Mouse (Mus musculus) frontal cortex, postnatal 25 days (tissue): ENCODE measurements at regions not wholly inside any gene's neighbourhood (a gene's known extent, or its start where the extent isn't known, plus 50 kb on each side); places are given as distances from the start of the nearest gene placed in this dataset.

Experiments
- DNase-seq, 2 experiments: peaks; one replicate each; pipeline ENCODE4 v3.0.0; 2022; ENCODE audit warnings: low spot score in 2 of 2

GRCm38 (mm10) chrX:11567827-11568226 is 240.2 kb downstream of the H2al1j start:
- no peak for DNase-seq

- DNase-seq, result no peak
Observed at GRCm38 (mm10) chrX:11568262-11568661, 240.6 kb downstream of the H2al1j start.

DNA sequence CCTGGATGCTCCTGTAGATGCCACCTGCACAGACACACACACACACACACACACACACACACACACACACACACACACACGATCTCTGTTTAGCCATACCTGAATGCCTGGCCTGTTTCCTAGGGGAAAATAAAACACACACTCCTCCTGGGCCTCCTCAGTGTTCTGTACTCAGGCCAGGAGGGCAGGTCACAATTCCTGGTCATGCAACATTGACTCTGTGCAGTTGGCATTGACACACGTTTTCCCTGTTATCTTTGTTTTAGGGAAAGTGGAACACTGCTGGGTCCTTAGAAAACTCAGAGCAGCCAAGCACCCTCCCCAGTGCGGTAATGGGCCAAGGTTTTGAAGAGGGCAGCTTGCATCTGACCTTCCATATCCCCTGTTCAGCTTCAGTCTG is 246.7 kb downstream of the H2al1j start:
- no peak for DNase-seq

DNA sequence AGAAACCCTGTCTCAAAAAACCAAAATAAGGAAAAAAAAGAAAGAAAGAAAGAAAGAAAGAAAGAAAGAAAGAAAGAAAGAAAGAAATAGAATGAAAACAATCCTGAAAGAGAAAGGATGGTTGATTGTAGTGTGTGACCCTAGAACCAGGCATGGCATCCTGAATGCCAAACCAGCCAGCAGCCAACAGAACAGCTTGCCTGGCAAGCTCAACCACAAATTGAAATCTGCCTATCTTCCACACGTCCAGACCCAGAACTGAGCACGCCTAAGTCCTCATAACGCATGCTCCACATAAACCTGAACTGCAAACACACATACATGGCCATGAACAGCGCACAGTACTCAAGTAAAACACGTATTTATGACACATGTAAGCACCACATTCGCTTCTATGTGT is 247.9 kb downstream of the H2al1j start:
- DNase-seq, result no peak

- no peak for DNase-seq
Observed at GRCm38 (mm10) chrX:11576287-11576686, 248.7 kb downstream of the H2al1j start.

- DNase-seq, result no peak
Observed at GRCm38 (mm10) chrX:11577294-11577693, 249.7 kb downstream of the H2al1j start.

GRCm38 (mm10) chrX:11585353-11585752 is 257.7 kb downstream of the H2al1j start:
- no peak for DNase-seq

- DNase-seq, result no peak
Observed at GRCm38 (mm10) chrX:11591391-11592187, 264.0 kb downstream of the H2al1j start.

GRCm38 (mm10) chrX:11594542-11594941 is 266.9 kb downstream of the H2al1j start:
- DNase-seq, result no peak

DNA sequence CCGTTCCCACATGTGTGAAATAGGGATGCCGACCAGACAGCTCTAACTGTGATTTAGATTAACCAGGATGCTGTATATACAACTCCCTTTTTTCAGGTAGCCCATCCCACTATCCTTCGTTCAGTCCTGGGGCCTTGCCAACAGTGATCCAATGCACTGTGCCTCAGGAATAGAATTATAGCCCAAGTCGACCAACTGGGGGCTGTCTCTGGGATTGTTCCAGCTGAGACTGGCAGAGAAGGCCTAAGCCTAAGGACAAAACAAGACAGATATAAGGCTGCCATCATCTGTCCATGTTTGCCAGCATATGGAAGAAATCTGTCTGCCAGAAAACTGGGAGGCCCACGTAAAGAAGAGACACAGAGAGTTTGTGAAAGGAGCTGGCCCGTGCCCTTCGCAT is 269.9 kb downstream of the H2al1j start:
- no peak for DNase-seq

DNA sequence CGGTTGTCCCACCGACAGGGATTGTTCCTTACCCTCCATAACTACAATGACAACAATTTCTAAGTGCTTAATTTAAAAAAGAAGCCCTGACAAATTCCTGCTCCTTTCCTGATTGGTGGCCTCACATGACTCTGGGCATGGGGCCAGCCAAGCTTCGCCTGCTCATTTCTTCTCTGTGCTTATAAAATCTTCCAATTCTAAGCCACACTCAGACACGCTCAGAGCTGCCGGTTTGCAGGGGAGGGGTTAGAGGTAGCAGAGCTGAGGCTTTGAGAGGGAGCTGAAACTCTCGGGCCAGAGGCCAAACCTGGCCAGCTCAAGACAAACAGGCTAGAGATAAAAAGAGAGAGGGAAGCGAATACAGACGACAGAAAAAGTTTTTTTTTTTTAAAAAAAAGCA is 286.6 kb downstream of the H2al1j start:
- no peak for DNase-seq

DNA sequence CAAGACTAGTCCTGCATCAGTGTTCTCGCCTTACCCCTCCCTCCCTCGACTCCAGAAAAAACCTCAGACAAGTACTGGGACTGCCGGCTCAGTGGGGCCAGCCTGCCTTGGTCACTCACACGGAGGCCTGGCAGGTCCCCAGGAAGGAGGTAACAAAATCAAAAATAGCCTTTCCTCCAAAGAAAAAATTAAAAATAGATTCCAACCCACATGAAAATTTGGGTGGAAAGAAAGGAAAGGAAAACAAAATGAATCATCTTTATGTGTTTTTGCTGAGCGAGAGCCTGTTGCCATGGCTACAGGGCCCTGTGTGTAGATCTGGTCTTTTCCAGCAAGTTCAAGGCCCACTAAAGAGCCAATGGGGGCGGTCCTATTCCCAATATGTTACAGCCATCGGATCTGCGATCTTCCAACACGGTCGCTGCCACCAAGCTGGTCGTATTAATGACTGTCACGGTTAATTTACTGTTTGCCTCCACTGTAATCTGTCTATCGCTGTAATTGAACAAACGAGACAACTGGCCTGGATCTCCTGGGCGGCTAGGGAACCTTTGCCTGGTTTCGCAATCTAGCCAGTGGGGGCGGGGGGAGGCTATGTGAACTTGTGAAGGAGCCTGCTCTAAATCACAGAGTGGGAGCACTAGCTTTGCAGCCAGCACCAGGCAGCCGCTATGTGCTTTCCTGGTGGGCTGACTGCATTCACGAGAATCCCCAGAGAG is 293.6 kb downstream of the H2al1j start:
- DNase-seq, result no peak

DNA sequence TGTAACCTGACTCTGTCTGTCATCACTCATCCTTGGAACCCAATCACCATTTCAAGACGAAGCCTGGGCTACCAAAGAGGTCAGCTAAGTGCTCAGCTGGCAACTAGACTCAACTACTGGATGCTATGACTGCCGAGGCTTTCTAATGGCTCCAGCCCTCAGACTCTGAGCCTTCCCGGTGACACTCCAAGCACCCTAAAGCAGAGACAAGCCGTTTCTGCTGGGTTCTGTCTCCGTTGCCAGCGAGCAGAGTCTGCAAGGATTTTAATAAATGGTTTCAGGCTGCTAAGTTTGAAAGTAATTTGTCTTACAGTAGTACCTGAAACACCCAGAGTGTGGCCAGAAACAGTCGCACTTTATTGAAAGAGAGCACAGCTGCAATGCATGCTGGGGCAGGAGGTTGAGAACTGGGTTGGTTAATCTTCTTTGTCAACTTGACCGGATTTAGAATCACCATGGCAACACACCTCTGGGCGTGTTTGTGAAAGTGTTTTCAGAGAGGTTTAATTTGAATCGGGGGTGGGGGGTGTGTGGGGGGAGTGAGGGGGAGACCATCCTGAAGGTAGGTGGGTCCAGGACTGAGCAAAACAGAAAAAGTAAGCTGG is 298.8 kb downstream of the H2al1j start:
- no peak for DNase-seq

DNA sequence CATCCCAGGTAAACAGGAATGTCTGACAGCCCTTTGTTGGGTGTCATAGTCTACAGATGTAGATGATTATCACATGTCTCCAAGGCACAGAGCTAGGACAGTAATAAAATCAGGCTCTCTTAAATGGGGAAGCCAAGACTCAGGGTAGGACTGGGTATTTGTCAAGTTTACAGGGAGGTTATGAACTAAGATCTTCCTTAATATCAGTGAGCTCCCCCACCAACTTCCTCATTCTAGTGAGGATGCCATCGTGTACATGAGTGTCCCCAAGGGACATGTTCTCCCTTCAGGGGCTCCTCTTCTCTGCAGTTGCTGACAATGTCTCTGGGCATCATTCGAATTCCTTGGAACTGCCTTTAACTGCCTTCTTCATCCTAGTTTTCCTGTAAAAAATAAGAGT is 301.7 kb downstream of the H2al1j start:
- DNase-seq, result no peak

GRCm38 (mm10) chrX:11629906-11630305 is 302.3 kb downstream of the H2al1j start:
- no peak for DNase-seq

- DNase-seq, result no peak
Observed at GRCm38 (mm10) chrX:11631186-11631913, 303.7 kb downstream of the H2al1j start.

GRCm38 (mm10) chrX:11632011-11632410 is 304.4 kb downstream of the H2al1j start:
- no peak for DNase-seq

- DNase-seq, result no peak
Observed at GRCm38 (mm10) chrX:11633823-11634222, 306.2 kb downstream of the H2al1j start.

- no peak for DNase-seq
Observed at GRCm38 (mm10) chrX:11644484-11644883, 316.9 kb downstream of the H2al1j start.

GRCm38 (mm10) chrX:11646681-11647526 is 319.3 kb downstream of the H2al1j start:
- DNase-seq, result no peak

GRCm38 (mm10) chrX:11647527-11647836 is 319.9 kb downstream of the H2al1j start:
- no peak for DNase-seq
